Mouse (Mus musculus): ENCODE measurements around the gene Lrrc8d.
"Not testable (repeated sequence)": the region's sequence is repeated elsewhere in the genome, so short reads cannot be mapped to it uniquely, and the experiment has no call there.

- not testable (repeated sequence) for TF ChIP-seq CTCF (IDR thresholded peaks at IDR 0.05; ENCODE audit: borderline replicate concordance, control insufficient read depth, extremely low read depth, insufficient read depth, low read length, poor library complexity); POLR2A (IDR thresholded peaks at IDR 0.05; ENCODE audit: control insufficient read depth, extremely low read depth, insufficient read depth, low read length, poor library complexity)
Observed at GRCm38 (mm10) chr5:105865110-105865628, 165.4 kb downstream of the Lrrc8d start.

All from thymus, adult 2 months (tissue).